Mouse (Mus musculus) adrenal gland, postnatal 4 days (tissue): ENCODE data around the gene Vwa5b2. TPM values are rescaled to one million over a fixed set of nuclear protein-coding genes. Genes with fewer than 3 reads are reported as not detected.
A peak's percentile ranks its signal among the peaks of the same experiment; 100 is the strongest.

Source experiments
- microRNA-seq: library from miRNA; unstranded; fragments of <30 nt; microRNA quantifications from one replicate; pipeline ENCODE4 v1.2.0, GENCODE M21; 2021
- total RNA-seq, 2 experiments: library from RNA; stranded (reverse); gene quantifications; 2 replicates each; pipeline ENCODE4 v1.2.3; 2021

Vwa5b2 gene
- total RNA-seq, 2 experiments from 2014 or later: 10.0 to 12.5 TPM

Small RNAs within 50 kb of the gene (microRNA-seq; reads per million reads assigned to microRNA genes)
- gene Mir1224: 15.5 reads per million, percentile 26 among the genes with 10 or more reads in this experiment

Other genes with a start within 250 kb of the Vwa5b2 start
- 10 to 100 TPM; 73.7 to 75.5 TPM for gene Abcc5, start 163.1 kb upstream of the Vwa5b2 start, total RNA-seq
- 10 to 100 TPM; 58.9 to 63.3 TPM for gene Eif2b5, start 90.7 kb upstream of the Vwa5b2 start, total RNA-seq
- 10 to 100 TPM; 55.7 to 59.5 TPM for gene Dvl3, start 72.5 kb upstream of the Vwa5b2 start, total RNA-seq
- 100 to 1,000 TPM; 336 to 352 TPM for gene Ap2m1, start 54.0 kb upstream of the Vwa5b2 start, total RNA-seq
- gene Abcf3, start 40.9 kb upstream of the Vwa5b2 start, total RNA-seq: 10 to 100 TPM; 75.4 to 79.2 TPM
- 1 to 10 TPM; 6.8 to 7.0 TPM for gene Eef1akmt4, start 22.1 kb downstream of the Vwa5b2 start, total RNA-seq
- under 1 TPM in 1 of 2 experiments, not detected in 1; 0.37 TPM for gene Gm49333, start 22.1 kb downstream of the Vwa5b2 start, total RNA-seq
- 10 to 100 TPM; 15.9 to 17.6 TPM for gene Alg3, start 22.3 kb downstream of the Vwa5b2 start, total RNA-seq
- gene Camk2n2, start 31.8 kb downstream of the Vwa5b2 start, total RNA-seq: 10 to 100 TPM; 16.1 to 16.3 TPM
- 10 to 100 TPM; 11.4 to 14.9 TPM for gene Ece2, start 40.4 kb downstream of the Vwa5b2 start, total RNA-seq
- gene Psmd2, start 62.2 kb downstream of the Vwa5b2 start, total RNA-seq: 100 to 1,000 TPM; 216 to 230 TPM
- 100 to 1,000 TPM; 400 to 415 TPM for gene Eif4g1, start 78.8 kb downstream of the Vwa5b2 start, total RNA-seq
- gene Fam131a, start 103.8 kb downstream of the Vwa5b2 start, total RNA-seq: 10 to 100 TPM; 14.4 to 15.4 TPM
- 10 to 100 TPM; 39.8 to 41.0 TPM for gene Polr2h, start 128.2 kb downstream of the Vwa5b2 start, total RNA-seq
- 10 to 100 TPM; 49.6 to 57.3 TPM for gene Clcn2, start 128.3 kb downstream of the Vwa5b2 start, total RNA-seq
- 10 to 100 TPM; 14.8 to 17.1 TPM for gene Chrd, start 143.7 kb downstream of the Vwa5b2 start, total RNA-seq
- gene Thpo, start 145.0 kb downstream of the Vwa5b2 start, total RNA-seq: 1 to 10 TPM; 3.8 to 5.0 TPM